In the genomic region with DNA sequence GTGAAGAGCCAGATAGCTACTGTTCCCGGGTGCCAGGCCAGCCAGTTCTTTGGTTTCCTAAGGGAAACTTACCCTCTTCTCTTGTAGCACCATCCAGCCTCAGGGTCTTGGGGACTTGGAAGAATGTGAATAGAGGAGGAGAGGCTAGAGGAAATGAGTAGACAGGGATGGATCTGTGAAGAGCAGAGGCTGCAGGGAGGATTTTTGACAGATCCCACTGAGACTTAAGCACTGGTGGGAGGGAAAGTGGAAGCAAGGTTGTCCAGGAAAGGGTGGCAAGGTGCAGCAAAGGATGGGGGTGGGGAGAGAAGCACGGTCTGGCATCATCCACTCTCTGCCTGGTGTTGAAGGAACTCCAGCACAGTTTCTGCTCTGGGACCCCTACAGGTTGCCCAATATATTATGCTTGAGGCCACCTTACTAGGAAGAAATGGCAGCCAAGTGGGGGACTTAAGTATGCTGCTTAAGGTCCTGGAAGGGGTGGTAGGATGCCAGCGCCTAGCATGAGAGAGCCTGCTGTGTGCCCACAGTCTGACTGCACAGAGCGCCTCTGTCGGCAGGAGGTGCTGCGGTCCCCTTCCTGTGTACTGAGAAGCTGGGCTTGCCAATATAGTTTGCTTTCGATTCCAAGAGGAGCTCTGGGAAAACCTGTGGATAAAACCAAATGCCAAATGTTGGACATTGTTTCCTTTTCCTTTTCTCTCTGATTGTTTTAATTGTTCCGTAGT, we compare ENCODE assay signal across 9 mouse cellular contexts. TPM values are rescaled to one million over a fixed set of nuclear protein-coding genes. Genes with fewer than 3 reads are reported as not detected.
DNase-seq lines count a peak whose midpoint lies in the region; ATAC-seq and TF ChIP-seq lines count a peak whose summit lies in the region.
"Had no signal": no experiment of that assay in that cellular context is flagged by ENCODE, and none has a peak within 500 bp of the region (broad histone marks: within the 10 kb centered on the region; RNA-seq: fewer than 3 reads in every experiment).

No protein-coding gene starts in this region.

- WGBS in forebrain, postnatal 0 days, result 64% methylated on average over 8 of the region's 8 CpGs
- 87% methylated on average over 8 of the region's 8 CpGs for WGBS in forebrain, embryonic 10.5 days
- WGBS in lung, postnatal 0 days, result 79% methylated on average over 8 of the region's 8 CpGs

- TF ChIP-seq EP300 in lung, postnatal 0 days (IDR thresholded peaks at IDR 0.05), result no peak

- H3K4me1 ChIP-seq in forebrain, postnatal 0 days (ENCODE audit: insufficient read depth), result no peaks in the 10 kb centered on the region
- peaks cover 13% of the 10 kb centered on the region; the same call in 1 of the 2 replicates for H3K4me1 ChIP-seq in forebrain, embryonic 10.5 days
- H3K4me1 ChIP-seq in lung, postnatal 0 days (ENCODE audit: insufficient read depth, low read depth, low read length), result no peaks in the 10 kb centered on the region
- H3K4me1 ChIP-seq: midbrain, embryonic 15.5 days had no signal

- intact Hi-C loops in gastrocnemius, adult 2 months (cut with DNase I), result no loop called here

- no peaks in the 10 kb centered on the region for H3K9me3 ChIP-seq in forebrain, postnatal 0 days (ENCODE audit: low read length)
- no peaks in the 10 kb centered on the region for H3K9me3 ChIP-seq in forebrain, embryonic 10.5 days
- no peaks in the 10 kb centered on the region for H3K9me3 ChIP-seq in lung, postnatal 0 days (ENCODE audit: low read length)
- H3K9me3 ChIP-seq: midbrain, embryonic 15.5 days had no signal

- H3K27me3 ChIP-seq in forebrain, postnatal 0 days (ENCODE audit: insufficient read depth, low read length), result no peaks in the 10 kb centered on the region
- H3K27me3 ChIP-seq in forebrain, embryonic 10.5 days (ENCODE audit: poor library complexity, severe bottlenecking), result no peaks in the 10 kb centered on the region
- no peaks in the 10 kb centered on the region for H3K27me3 ChIP-seq in lung, postnatal 0 days (replicated peaks; ENCODE audit: insufficient read depth, low read length)
- H3K27me3 ChIP-seq: midbrain, embryonic 15.5 days had no signal

- no peak overlapping the region for H3K27ac ChIP-seq in forebrain, postnatal 0 days (ENCODE audit: low read depth, low read length)
- H3K27ac ChIP-seq in forebrain, embryonic 10.5 days, result no peak overlapping the region
- H3K27ac ChIP-seq in lung, postnatal 0 days (ENCODE audit: low read length), result no peak overlapping the region
- peak overlapping the region; percentile 56 for H3K27ac ChIP-seq in gastrocnemius, adult 2 months
- H3K27ac ChIP-seq: midbrain, embryonic 15.5 days had no signal

- ATAC-seq in forebrain, postnatal 0 days, result peak; percentile 70
- no peak for ATAC-seq in lung, postnatal 0 days
- ATAC-seq: midbrain, embryonic 15.5 days had no signal

- H3K4me3 ChIP-seq in forebrain, postnatal 0 days (ENCODE audit: low read depth, low read length), result no peak overlapping the region
- H3K4me3 ChIP-seq in forebrain, embryonic 10.5 days, result no peak overlapping the region
- H3K4me3 ChIP-seq in lung, postnatal 0 days (ENCODE audit: low read depth, low read length), result no peak overlapping the region
- H3K4me3 ChIP-seq in gastrocnemius, adult 2 months, result no peak overlapping the region
- H3K4me3 ChIP-seq: midbrain, embryonic 15.5 days had no signal

- peak; percentile 52 for TF ChIP-seq CTCF in forebrain, postnatal 0 days (IDR thresholded peaks at IDR 0.05; ENCODE audit: low read depth)
- TF ChIP-seq CTCF in lung, postnatal 0 days (IDR thresholded peaks at IDR 0.05), result peak; percentile 18; the same call in 1 of the 2 replicates
- TF ChIP-seq CTCF in gastrocnemius, adult 2 months (IDR thresholded peaks at IDR 0.05), result peak; percentile 62

- DNase-seq in forebrain, postnatal 0 days, result peak; percentile 29
- DNase-seq in forebrain, embryonic 10.5 days (ENCODE audit: extremely low spot score, low spot score), result no peak
- peak; percentile 9 for DNase-seq in lung, postnatal 0 days (ENCODE audit: low spot score)
- DNase-seq in lung, postnatal 4 days, result no peak
- peak; percentile 60 for DNase-seq in gastrocnemius, adult 2 months
- DNase-seq in lung, postnatal 36 days, result peak; percentile 46
- no peak for DNase-seq in ovary, postnatal 10 days (ENCODE audit: low spot score)
- DNase-seq in urinary bladder, postnatal 25 days (ENCODE audit: low spot score), result no peak

- peaks cover 43% of the 10 kb centered on the region for H3K36me3 ChIP-seq in forebrain, postnatal 0 days (ENCODE audit: insufficient read depth)
- peaks cover 83% of the 10 kb centered on the region for H3K36me3 ChIP-seq in forebrain, embryonic 10.5 days (replicated peaks)
- H3K36me3 ChIP-seq in lung, postnatal 0 days (ENCODE audit: insufficient read depth, low read length), result peaks cover 17% of the 10 kb centered on the region; the same call in 1 of the 2 replicates

- H3K9ac ChIP-seq in forebrain, postnatal 0 days, result no peak overlapping the region
- no peak overlapping the region for H3K9ac ChIP-seq in lung, postnatal 0 days (replicated peaks; ENCODE audit: low read depth)
- H3K9ac ChIP-seq: midbrain, embryonic 15.5 days had no signal

- H3K4me2 ChIP-seq in forebrain, postnatal 0 days (ENCODE audit: low read depth), result no peak overlapping the region
- H3K4me2 ChIP-seq in lung, postnatal 0 days (replicated peaks; ENCODE audit: low read depth, low read length), result no peak overlapping the region
- H3K4me2 ChIP-seq: midbrain, embryonic 15.5 days had no signal

RNA-seq across cellular contexts. Expression of a gene that starts 17.2 kb away (rescaled TPM):
- total RNA-seq in forebrain, postnatal 0 days (2014; rRNA removed), result 0.38 and 1.2 TPM in 2 replicates
- polyA plus RNA-seq in forebrain, postnatal 0 days (2015; fragmentation: Nextera tagmentation; extraction: Ambion mirVana), result 0.93 and 1.1 TPM in 2 replicates
- 4.9 and 5.2 TPM in 2 replicates for polyA plus RNA-seq in forebrain, embryonic 10.5 days (2016; fragmentation: Nextera tagmentation; extraction: Ambion mirVana)
- 0.84 and 1.8 TPM in 2 replicates for polyA plus RNA-seq in lung, postnatal 0 days (2015; fragmentation: Nextera tagmentation; extraction: Ambion mirVana)
- total RNA-seq in gastrocnemius, adult 2 months (2021), result 10 to 100 TPM; 28.3 to 30.2 TPM

RNA-seq across cellular contexts. Expression of a gene that starts 35.6 kb away (rescaled TPM):
- 184 and 255 TPM in 2 replicates for total RNA-seq in forebrain, postnatal 0 days (2014; rRNA removed)
- polyA plus RNA-seq in forebrain, postnatal 0 days (2015; fragmentation: Nextera tagmentation; extraction: Ambion mirVana), result 242 and 253 TPM in 2 replicates
- 361 TPM in 2 replicates for polyA plus RNA-seq in forebrain, embryonic 10.5 days (2016; fragmentation: Nextera tagmentation; extraction: Ambion mirVana)
- polyA plus RNA-seq in lung, postnatal 0 days (2015; fragmentation: Nextera tagmentation; extraction: Ambion mirVana), result 181 and 186 TPM in 2 replicates
- total RNA-seq in gastrocnemius, adult 2 months (2021), result 100 to 1,000 TPM; 226 to 256 TPM

RNA-seq across cellular contexts. Expression of a gene that starts 52.0 kb away (rescaled TPM):
- total RNA-seq in forebrain, postnatal 0 days (2014; rRNA removed), result 25.5 and 26.8 TPM in 2 replicates
- 19.7 and 22.3 TPM in 2 replicates for polyA plus RNA-seq in forebrain, postnatal 0 days (2015; fragmentation: Nextera tagmentation; extraction: Ambion mirVana)
- 17.8 and 17.9 TPM in 2 replicates for polyA plus RNA-seq in forebrain, embryonic 10.5 days (2016; fragmentation: Nextera tagmentation; extraction: Ambion mirVana)
- 32.6 and 34.4 TPM in 2 replicates for polyA plus RNA-seq in lung, postnatal 0 days (2015; fragmentation: Nextera tagmentation; extraction: Ambion mirVana)
- 10 to 100 TPM; 18.7 to 22.0 TPM for total RNA-seq in gastrocnemius, adult 2 months (2021)

Comparison
In these comparisons a context has a peak if more than half of its experiments do, and no peak if none do; other contexts are left out.
1. DNase-seq: peak in forebrain, postnatal 0 days (single experiment), lung, postnatal 0 days (single experiment), gastrocnemius, adult 2 months (single experiment) and lung, postnatal 36 days (single experiment); none in forebrain, embryonic 10.5 days (single experiment), lung, postnatal 4 days (0 of 2), ovary, postnatal 10 days (single experiment) and urinary bladder, postnatal 25 days (single experiment).
2. Peak in every context shown above with its lines, with median percentiles within 50 percentile points of each other: CTCF ChIP-seq.